Mouse (Mus musculus) forelimb bud, embryonic 11.5 days (tissue): ENCODE data around the gene Rhbdf1.
A peak's percentile ranks its signal among the peaks of the same experiment; 100 is the strongest.

ENCODE experiments used
- DNase-seq: peaks from one replicate; pipeline ENCODE4 v3.0.0-alpha.2; 2012; ENCODE audit warnings: low read depth, low spot score

Gene Rhbdf1

DNA sequence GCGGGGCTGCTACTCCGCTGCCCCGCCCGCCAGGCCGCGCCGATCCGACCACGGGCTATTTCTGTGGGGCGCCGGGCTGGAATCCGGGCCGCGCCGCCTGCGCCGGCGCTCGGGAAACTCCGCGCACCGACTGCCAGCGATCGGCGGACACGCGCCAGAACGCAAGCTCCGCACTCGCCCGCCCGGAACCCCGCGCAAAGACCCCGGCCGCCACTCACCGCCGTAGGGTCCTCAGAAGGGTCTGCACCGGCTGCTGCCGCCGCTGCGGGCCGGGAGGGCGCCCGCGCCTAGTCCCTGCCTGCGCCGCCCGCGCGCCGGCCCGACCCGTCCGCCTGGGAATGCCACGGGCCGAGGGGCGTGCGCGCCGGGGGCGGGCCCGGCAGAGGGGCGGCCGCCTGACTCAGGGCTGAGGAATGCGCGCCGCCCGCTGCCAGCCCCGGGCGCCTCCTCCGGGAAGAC, at the start of gene Rhbdf1:
Rhbdf1 (minus strand) TSS at position 350 of the 459 bp plus-strand sequence.
- no peak for DNase-seq

DNA sequence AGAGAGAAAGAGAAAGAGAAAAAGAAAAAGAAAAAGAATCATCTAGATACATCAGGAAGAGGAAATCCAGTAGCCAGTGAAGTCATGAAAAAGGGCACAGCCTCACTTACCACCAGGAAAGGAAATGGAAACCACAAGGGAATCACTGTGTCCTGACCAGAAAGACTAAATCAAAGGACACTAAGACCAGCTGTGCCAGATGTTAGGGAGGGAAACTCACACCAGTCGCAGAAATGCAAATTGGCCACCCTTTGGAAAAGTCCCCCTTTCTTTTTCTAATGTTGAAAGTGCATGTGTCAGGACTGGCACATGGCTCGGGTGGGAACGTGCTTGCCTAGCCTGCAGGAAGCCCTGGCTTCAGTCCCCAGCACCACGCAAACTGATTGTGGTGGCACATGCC, 49.1 kb upstream of the Rhbdf1 start:
- DNase-seq, result no peak

DNA sequence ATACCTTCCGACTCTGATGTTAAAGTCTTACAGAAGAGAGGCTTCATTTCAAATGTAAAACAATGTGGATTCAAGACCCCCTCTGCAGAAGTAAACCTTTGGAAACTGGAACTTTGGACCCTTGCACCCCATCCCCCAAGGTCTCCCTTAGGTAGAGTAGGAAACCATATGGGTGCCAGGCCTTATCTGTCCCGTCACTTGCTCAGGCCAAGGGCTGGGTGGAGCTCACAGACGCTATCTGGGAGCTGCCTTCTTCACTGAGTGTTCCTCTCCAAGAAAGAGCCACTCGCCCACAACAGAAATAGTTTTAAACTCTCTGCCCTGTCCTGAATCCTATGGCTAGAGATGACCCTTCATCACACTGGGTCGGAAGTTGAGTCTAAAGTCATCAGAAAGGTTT, 46.9 kb upstream of the Rhbdf1 start:
- DNase-seq, result no peak

DNA sequence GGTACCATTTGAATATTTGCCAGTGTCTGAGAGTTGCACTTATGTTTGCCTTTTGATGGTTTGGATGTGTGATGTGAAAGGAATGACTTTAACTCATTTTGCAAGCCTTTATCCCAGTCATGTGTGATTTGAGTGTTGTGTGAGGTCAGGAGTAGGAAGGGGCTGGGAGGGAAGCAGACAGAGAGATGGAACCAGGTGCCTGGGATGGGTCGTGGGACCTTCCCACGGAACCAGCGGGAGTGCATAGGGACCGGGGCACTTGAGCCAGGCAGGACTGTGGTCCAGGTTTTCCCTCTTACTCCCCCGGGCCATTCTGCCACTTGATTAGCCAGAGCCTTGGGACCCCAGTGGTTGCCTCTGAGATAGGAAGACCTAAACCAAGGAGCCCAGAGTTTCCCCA, 45.9 kb upstream of the Rhbdf1 start:
- DNase-seq, result no peak

DNA sequence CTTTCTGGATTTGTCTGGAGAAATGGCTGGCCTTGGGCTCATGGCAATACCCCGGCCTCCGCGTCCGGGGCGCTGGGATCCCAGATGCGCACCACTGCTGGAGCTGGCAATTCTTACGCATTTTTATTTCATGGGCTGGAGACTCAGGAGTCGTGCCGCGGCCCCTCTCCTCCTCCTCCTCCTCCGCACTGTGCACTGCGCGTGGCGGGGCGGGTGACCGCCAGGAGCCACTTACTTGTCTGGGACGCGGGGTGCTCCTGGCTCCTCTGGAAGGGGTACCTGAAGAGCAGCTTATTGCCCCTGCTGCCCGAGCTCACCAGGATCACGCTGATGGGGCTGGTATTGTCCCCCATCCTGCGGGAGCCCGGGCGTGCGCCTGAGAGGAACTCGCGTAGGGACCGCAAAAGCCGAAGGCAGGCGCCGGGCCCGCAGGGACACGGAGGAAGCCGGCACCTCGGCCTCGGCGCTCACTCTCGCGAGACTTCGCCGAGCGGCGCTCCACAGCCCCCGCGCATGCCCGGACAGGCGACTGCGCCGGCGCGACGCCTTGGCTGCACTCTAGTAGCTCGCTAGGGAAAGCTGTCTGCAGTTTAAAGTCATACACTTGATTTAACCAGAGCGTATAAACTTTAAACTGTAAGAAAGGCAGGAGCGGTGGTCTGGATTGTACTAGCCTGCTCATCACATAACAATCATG, 45.2 kb upstream of the Rhbdf1 start, which contains the start of gene Nprl3:
Nprl3 (minus strand) TSS at position 520 of the 697 bp plus-strand sequence.
- peak; percentile 93 for DNase-seq

DNA sequence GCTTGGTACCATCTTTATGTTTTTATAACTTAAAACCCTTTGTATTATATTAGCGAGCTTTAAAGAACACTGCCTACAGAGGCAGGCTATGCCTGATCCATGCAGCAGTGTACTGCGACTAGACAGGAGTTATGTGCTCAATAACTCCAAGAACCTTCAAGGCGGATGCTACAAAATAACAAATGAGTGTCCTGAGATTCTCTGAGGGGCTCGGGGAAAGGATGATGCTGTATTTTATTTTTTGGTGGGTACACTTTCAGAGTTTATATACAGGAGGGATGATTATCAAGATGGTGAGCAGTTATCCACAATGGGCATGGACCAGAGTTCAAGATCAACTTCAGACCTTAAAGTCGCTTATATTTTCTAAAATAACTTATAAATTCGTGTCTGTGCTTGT, 44.7 kb upstream of the Rhbdf1 start:
- DNase-seq, result no peak

DNA sequence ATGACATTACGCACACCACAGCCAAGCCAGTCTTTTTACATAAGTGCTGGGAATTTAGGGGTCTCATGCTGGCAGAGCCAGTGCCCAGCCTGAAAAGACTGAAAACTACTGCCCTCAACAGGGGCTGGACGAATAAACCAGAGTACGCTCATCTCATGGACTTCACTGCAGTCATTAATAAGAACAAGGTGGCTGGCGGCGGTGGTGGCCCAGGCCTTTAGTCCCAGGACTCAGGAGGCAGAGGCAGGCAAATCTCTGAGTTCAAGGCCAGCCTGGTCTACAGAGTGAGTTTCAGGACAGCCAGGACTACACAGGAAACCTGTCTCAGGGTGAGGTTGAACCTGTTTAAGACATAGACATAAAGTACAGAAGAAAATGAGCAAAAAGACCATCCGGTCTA, 44.1 kb upstream of the Rhbdf1 start:
- DNase-seq, result no peak

DNA sequence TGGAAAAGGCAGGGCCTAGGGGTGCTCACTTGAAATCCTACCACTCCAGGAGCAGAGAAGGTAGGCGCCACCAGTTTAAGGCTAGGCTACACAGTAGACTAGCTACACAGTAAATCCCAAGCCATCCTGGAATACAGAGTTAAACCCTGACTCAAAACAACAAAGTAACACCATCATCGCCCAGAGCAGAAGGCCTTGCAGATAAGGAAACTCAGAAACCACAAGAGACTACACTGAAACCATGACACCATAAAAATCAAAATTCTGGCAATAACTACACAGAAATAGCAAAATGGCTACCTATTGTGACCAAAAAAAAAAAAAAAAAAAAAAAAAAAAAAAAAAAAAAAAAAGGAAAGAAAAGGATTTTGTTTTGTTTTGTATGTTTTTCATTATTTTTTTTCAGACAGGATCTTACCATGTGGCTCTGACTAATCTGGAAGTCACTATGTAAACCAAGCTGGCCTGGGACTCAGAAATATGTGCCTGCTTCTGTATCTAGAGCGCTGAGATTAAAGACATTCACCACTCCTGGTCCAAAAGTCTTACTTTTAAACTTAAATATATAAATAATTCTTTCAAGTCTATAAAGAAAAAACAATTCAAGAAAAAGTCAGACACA, 43.1 kb upstream of the Rhbdf1 start:
- no peak for DNase-seq

DNA sequence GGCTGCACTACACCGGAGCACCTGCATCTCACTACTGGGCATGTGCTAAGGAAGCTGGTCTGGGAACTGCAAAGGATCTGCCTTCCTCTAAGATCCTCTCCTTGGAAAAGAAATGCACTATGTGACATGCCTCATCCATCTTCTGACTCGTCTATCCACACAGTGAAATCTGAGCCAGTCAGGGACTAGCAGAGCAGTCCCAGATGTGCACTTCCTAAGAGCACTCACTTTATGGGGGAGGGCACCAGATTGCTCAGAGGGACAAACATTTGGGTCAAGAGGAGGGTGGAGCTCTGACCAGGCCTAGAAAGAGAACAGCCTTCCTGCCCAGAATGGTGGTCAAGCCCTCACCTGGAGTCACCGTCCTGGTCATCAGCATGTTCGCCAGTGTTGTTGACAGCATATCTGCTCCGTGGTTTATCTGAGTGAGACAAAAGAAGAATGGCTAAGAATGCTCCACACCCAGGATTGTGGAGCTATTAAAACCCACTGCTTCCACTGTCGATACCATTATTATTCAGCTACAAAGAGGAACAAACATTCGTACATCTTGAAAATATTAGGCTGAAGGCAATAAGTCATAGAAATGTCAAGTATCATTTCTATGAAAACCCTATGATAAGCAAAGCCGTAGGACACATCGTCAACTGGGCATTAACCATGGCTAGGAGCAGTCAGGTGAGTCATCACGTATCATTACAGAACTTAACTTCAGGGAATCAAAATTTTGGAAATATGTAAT, 40.7 kb upstream of the Rhbdf1 start:
- DNase-seq, result no peak

DNA sequence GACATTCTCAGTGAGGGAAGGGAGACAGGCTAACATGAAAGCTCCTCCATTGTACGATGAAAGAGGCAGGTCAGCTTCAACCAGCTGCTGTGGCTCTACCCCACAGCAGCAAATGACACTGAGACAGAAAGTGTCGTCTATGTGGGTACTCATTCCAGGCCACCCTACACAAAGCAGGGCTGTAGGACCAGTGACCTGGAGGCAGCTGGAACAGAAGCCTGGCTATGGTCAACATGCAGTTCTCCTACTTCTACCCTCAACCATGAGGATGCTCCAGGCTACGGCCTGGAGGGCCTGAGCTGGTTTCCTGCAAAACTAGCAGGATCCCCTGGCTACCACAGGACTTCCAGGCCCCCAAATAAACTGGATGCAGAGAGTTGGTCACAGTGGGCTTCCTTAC, 34.5 kb upstream of the Rhbdf1 start:
- DNase-seq, result no peak

DNA sequence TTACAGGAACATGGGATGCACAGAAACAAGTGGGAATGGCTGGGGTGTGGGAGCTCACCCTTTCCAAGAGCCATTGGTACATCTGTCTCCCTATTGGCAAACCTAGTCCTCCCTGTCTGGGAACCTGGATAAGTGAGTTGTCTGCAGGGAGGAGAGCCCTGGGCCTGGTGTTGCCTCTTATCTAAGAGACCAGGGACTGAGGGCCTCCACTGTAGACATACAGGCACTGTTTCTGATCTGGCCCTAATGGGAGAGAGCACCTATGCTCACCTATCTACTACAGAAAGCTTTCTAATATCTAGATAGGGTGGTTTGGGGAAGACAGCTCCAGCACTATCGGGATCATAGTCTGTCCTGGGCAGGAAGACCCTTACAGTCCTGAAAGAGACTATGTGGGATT, 34.0 kb upstream of the Rhbdf1 start:
- no peak for DNase-seq

DNA sequence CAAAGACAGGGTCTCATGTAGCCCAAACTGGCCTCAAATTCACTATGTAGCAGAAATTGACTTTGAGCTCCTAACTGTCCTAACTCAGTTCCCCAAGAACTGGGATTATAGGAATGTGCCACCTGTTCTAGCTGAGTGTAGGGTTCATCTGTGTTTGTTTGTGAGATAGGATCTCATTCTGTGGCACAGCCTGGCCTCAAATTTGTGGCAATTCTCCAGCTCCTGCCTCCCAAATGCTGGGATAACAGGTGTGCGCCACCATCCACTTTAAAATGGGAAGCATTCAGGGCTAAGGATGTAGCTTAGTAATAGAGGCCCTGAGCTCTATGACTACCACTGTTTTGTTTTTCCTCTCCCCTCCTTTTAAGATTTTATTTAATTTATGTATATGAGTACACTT, 31.0 kb upstream of the Rhbdf1 start:
- no peak for DNase-seq

DNA sequence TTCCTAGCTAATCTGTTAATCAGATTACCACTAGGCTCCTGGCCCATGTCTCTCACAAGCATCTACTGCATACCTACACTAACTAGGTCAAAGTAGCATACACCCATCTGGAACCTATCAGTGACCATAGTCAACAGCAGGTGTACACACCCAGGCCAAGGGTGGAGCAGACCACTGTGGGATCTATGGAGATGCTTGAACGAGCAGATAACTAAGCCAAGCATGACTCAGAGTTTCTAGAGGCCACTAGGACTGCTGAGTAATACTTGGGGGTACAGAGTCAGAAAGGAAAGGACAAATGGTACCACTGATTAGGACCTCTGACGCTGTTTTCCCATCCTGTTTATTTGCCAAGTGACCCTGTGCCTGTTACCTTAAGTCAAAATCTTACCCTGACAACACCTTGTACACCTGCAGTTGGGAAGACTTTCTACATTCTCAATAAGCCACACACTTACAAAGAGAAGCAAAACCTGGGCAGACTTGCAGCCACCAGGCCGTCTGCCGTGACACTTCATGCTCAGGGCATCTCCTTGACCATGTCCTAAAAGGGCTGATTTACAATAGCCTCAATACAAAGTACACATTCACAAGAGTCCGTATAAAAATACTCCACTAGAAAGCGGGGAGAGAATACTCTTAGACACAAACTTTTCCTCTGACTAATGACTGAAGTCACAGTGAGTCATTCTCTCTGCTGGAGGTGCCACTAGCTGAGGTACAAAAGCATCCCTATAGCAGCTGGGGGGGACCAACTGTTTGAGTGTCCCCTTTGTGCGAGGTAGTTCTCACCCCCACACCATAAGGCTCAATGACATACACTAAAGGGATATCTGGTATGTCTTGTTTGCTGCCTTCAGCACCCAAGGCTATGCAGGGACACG, 29.0 kb upstream of the Rhbdf1 start:
- DNase-seq, result no peak

DNA sequence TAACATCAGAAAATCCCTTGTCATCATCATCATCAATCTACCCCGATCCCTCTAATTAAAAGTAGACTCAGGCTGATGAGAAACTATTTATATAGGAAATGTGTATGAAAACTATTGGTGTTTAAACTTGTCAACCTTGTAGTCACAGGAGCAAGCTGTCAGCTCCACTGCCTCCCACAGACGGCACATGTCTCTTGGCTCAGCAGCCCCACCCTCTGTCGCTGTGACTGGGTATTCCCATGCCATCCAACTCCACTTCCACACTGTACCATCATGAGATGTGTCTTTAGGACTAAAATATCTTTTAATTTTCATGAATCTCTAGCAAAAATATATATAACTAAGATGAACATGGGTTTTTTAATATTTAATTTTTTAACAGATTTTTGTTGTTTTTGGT, 26.2 kb upstream of the Rhbdf1 start:
- DNase-seq, result no peak

DNA sequence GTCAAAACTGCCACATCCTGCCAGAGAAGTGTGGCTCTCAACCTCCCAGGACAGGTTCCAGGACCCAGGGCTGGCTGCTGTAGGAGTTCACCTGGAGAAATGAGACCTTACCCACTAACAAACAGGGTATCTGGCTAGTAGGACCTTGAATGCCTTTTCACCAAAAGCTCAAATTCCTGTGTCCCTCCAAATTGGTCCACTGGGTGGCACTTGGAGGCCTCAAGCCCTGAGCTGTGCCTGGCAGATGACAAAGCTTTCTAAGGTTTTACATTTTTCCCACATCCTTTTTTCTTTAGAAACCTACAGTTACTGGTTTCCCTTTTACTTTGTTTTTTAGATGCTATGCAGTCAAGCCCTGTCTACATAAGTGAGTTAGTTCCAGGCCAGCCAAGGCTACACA, 25.0 kb upstream of the Rhbdf1 start:
- no peak for DNase-seq

DNA sequence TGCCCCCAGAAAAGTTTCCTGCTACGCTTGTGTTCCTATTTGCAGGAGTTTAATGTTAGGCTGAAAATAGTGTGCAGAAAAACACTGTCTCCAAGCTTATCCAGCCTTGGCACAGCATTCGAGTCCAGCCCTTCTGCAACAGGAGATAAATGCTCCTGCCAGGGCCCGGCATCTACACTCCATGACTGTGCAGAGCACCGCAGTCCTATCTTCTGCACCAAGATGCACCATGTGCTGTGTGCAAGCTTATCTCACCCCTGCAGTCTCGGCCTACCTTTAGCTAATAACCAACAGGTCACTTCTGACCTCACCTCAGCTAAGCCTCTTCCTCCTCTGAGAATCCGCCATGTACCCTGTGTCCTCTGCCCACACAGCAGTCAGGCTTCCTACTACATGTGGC, 23.5 kb upstream of the Rhbdf1 start:
- no peak for DNase-seq

DNA sequence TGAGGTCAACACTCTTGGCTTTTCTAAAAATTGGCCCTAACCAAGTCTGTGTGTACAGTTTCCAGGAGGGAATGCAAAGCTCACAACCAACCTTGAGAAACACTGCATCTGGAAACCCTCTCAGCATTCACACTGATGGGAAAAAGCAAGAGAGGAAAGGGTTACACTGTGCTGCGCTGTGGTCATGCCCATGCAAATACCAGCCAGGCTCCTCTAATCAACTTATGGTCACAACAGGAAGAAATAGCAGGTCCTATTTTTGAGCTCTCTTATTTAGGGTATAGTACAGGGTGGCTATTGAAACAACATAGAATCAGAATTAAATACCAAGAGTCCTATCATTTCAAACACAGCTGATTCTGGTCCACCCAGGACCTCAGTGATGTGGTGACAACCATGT, 22.5 kb upstream of the Rhbdf1 start:
- no peak for DNase-seq

DNA sequence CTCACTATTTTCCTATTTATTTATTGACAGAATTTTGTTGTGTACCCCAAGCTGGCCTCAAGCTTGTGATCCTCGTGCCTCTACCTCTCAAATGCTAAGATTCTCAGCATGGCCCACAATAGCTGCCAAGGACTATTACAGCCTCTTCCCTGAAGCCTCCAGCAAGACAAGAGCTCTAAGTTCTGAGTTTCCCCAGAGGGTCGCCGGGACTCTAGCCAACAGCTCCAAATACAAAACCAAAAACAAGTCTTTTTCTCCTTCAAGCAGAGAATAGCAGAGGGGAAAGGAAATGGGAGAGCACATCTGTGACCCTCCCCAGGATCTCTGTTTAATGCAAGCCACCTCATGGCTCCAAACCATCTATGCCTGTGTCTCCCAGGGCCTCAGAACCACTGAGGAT, 22.0 kb upstream of the Rhbdf1 start:
- no peak for DNase-seq

DNA sequence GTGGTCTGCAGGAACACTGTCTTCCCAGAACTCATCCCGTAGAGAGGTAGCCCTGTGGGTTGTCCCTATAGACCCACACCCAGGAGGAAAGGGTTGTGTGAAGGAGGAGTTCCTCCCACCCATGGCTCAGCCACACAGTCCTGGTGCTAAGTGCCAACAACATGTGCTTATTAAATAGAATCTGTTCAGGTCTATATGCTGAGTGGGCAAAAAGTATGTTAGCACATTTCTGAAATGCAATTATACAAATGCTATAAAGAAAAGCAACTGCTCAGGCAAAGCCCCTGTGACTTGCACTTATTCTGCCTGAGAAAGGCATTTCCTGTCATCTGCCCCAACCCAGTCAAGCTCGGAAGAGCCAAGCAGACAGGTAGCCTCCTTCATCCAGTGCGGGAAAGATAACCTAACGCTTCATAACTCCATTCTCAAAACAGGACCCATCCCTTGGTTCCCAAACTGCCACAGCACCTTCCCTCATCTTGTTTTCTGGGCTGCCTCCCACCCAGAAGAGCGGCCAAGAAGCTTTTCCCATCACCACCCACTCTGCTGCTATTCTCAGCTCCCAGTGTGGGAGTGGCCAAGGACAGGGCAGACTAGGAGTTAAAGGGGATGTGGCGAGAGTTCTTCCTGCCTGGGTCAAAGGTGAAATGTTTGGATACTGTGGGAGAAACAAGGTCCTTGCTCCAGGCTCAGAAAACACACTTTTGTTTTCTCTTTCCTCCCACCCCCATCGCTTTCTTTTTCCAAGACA, 21.3 kb upstream of the Rhbdf1 start:
- DNase-seq, result no peak

DNA sequence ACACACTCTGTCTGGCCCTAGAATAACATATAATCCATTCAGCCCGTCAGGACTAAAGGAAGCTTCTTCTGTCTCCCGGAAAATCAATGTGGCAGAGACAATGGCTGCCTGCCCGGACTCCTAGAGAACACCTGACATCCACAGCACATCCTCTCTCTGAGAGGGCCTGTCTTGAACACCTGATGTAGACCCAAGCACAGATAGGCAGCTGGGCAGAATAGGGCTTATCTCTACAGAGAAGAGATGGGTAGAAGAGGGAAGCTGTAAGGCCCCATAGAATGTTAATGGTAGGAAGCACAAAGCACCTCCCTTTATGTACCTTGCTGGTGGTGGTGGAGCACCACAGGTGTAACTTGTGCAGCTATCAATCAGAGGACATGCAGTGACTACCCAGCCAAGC, 20.1 kb upstream of the Rhbdf1 start:
- DNase-seq, result no peak

DNA sequence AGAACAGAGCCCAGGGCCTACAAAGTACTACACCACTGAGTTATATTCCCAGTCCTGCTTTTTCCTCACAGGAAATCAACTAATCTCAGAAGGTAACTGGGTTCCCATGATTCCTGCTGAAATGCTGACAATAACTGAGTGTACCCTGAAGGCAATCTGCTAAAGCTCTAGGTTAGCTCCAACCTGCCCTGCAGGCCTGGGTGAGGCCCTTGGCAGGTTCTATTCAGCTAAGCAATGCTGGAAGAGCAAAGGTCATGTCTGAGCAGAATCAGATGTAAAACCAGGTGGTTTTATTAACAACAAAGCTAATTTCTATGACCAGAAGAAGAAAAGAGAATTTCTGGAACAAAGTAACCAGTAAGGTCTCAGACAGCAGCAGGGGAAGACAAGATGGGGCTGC, 19.3 kb upstream of the Rhbdf1 start:
- no peak for DNase-seq
